Mouse (Mus musculus) embryonic facial prominence, embryonic 13.5 days (tissue): ENCODE measurements at regions not wholly inside any gene's neighbourhood (a gene's known extent, or its start where the extent isn't known, plus 50 kb on each side); places are given as distances from the start of the nearest gene placed in this dataset.

Source experiments
- ATAC-seq: fragments of 200-750 bp; cut with Nextera tagmentation; 2 replicates; pipeline ENCODE4 v1.8.0; 2017; ENCODE audit warnings: low read depth; ENCODE audit not compliant: insufficient number of reproducible peaks, insufficient read depth, low FRiP score, low TSS enrichment
- H3K27ac ChIP-seq: fragments of 300-500 bp; sonication (generic); 2 replicates; pipeline ENCODE4 v1.5.1; 2015; ENCODE audit warnings: moderate library complexity, mild to moderate bottlenecking, inconsistent platforms
- H3K27me3 ChIP-seq: fragments of 300-500 bp; sonication (generic); 2 replicates; pipeline ENCODE4 v1.6.1; 2015; ENCODE audit warnings: mild to moderate bottlenecking, inconsistent platforms
- H3K36me3 ChIP-seq: fragments of 300-500 bp; sonication (generic); 2 replicates; pipeline ENCODE4 v1.6.1; 2015; ENCODE audit warnings: mild to moderate bottlenecking, inconsistent platforms
- H3K4me1 ChIP-seq: fragments of 300-500 bp; sonication (generic); 2 replicates; pipeline ENCODE4 v1.6.1; 2015; ENCODE audit warnings: inconsistent platforms
- H3K4me2 ChIP-seq: fragments of 300-500 bp; sonication (generic); 2 replicates; pipeline ENCODE4 v1.6.1; 2015; ENCODE audit warnings: moderate library complexity, mild to moderate bottlenecking, inconsistent platforms
- H3K4me3 ChIP-seq: fragments of 300-500 bp; sonication (generic); 2 replicates; pipeline ENCODE4 v1.5.1; 2015; ENCODE audit warnings: mild to moderate bottlenecking, inconsistent platforms
- H3K9ac ChIP-seq: fragments of 300-500 bp; sonication (generic); 2 replicates; pipeline ENCODE4 v1.6.1; 2015; ENCODE audit warnings: mild to moderate bottlenecking, inconsistent platforms
- H3K9me3 ChIP-seq: fragments of 300-500 bp; sonication (generic); 2 replicates; pipeline ENCODE4 v1.6.1; 2016; ENCODE audit warnings: inconsistent platforms
- WGBS: fragments of 180-500 bp; shearing (Covaris S2); methylation state at CpG from one replicate; pipeline ENCODE4 v1.1.7; 2015; ENCODE audit warnings: mixed read lengths; 5-methylcytosine and 5-hydroxymethylcytosine counted together

DNA sequence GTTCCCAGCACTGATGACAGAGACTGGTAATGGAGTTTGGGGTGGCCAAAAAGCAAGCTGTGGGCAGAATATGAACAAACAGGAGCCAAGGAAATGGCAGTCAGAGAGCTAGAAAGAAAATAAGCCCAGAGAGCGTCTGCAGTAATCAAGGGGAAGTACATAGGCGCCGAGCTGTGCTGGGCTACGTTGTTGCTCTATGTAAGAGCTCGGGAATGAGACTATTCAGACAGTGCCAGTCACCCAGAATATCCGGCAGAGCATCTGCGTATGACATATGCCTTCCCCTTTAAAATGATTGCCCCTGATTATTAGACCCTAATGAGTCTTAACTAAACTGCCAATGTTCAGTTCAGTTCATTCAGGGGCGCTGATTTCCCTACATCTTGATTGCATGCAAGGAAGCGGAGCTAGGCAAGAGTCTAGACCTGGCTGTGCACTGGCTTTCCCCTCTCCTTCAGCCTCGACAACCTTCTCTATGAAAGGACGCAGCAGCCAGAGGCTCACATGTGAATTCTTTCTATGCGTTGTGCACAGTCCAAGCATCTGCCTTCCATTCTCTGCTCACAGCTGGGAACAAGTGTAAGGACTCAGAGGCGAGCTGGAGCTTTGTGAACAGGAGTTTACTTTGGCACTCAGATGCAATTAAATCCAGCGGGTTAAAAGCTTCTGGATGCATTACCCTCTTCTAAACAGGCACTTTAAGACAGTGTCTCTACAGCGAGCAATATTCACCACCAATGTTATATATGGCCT is 125.7 kb upstream of the Gdf10 start:
- Histone ChIP-seq H3K4me1 (peaks cover 22% of the 10 kb centered on the region), H3K27ac (0 out of 2 replicates have a peak overlapping the region, but pooled peaks have one; percentile 51), H3K4me3 (no peak overlapping the region), H3K9me3 (no peaks in the 10 kb centered on the region), H3K9ac (no peak overlapping the region), H3K4me2 (no peak overlapping the region), H3K36me3 (no peaks in the 10 kb centered on the region), H3K27me3 (peaks cover 12% of the 10 kb centered on the region; the same call in 1 of the 2 replicates)
- no peak for ATAC-seq
- WGBS: 47% methylated on average over 15 of the region's 15 CpGs

DNA sequence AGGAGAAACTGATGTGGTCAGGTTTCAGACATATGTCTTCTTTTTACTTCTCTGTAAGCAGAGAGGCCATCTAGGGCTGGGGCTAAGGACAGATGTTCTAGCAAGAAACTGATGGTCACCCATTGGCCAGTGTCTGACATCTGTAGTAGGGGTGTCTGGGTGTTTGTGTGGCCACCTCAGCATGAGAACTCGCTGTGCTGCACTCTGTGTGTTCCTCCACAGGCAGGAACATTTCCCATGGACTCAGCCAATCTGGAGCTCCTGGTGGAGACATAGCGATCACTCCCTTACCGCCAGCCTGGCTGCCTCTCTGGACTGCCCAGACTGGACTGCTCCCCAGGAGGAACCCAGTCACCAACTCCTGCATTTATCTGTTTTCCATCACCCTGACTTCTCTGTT is 119.1 kb upstream of the Gdf10 start:
- no peak overlapping the region for H3K4me2 ChIP-seq
- H3K27ac ChIP-seq: no peak overlapping the region
- WGBS: 87% methylated on average over 3 of the region's 3 CpGs
- no peaks in the 10 kb centered on the region for H3K36me3 ChIP-seq
- no peak overlapping the region for H3K4me3 ChIP-seq
- H3K27me3 ChIP-seq: no peaks in the 10 kb centered on the region
- peaks cover 27% of the 10 kb centered on the region for H3K4me1 ChIP-seq
- no peak overlapping the region for H3K9ac ChIP-seq
- no peaks in the 10 kb centered on the region for H3K9me3 ChIP-seq
- ATAC-seq: no peak

DNA sequence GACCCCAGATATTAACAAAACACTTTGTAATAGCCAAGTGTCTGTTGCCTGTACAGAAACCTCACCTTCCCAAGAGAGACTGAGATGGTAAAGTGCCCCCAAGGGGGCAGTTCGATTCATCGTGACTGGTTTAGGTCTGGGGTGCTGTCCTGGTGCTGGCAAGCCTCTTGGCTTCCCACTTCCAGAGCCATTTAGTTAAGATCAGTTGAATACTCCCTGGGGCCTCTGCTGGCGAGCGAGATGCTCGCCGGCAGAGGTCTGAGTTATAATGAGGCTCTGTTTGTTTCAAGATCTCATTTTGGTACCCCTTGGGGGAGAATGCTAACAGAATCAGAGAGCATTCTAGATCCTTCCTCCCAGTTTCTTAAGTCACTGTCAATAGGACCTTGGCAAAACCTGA is 118.7 kb upstream of the Gdf10 start:
- Histone ChIP-seq H3K4me3 (no peak overlapping the region), H3K36me3 (no peaks in the 10 kb centered on the region), H3K9ac (no peak overlapping the region), H3K4me2 (no peak overlapping the region), H3K27me3 (no peaks in the 10 kb centered on the region), H3K9me3 (no peaks in the 10 kb centered on the region), H3K27ac (no peak overlapping the region), H3K4me1 (peaks cover 28% of the 10 kb centered on the region)
- WGBS: 50% methylated on average over 6 of the region's 6 CpGs
- no peak for ATAC-seq

DNA sequence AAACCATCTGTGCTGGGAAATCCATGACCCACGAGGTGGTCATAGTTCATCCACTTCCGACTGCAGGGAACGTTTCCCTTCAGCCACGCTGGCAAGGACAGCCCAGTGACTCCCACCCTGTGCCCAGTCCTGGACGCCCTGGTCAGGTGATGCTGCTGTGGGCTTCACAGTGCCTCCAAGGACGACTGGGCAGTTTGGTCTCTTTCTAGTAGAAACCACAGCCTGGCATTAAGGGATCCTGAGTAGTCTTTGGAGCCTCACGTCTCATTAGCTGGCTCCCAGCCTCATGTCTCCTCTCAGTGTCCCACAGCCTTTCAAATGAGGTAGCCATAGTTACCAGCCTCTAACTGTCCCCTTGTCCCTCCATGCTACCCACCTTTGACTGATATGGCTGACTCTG is 116.2 kb upstream of the Gdf10 start:
- H3K9ac ChIP-seq: no peak overlapping the region
- H3K27ac ChIP-seq: no peak overlapping the region
- 67% methylated on average over 7 of the region's 7 CpGs for WGBS
- H3K36me3 ChIP-seq: no peaks in the 10 kb centered on the region
- no peaks in the 10 kb centered on the region for H3K27me3 ChIP-seq
- no peak overlapping the region for H3K4me2 ChIP-seq
- peaks cover 32% of the 10 kb centered on the region for H3K4me1 ChIP-seq
- no peak for ATAC-seq
- H3K9me3 ChIP-seq: no peaks in the 10 kb centered on the region
- H3K4me3 ChIP-seq: no peak overlapping the region

DNA sequence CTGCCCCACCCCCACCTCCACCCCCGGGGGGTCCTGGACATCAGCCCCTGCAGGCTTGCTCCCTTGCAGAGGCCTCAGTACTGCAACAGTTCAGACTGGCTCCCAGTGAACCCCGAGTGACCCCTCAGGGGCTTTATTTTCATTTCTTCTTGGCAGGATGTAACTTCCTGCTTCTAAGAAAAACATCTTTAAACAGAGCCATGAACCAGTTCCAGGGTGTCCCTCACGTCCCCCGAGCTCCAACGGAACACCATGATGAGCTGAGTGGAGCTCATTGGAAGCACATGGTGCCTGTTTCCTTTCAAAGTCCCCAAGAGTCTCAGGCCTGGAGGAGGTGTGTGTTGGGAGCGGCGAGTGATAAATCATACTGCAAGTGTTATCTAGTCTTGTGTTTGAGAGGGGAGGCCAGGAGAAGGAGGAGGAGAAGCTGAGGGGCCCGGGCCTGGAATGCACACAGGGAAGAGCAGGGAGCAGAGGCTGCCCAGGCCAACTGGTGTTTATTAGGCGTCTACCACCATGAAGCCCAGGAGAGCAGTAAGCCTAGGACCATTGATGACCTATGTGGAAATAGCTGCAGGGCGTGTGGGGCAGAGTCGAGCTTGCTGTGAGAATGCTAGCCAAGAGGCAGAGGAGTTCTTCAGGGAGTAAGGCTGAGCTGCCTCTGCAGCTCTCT is 114.7 kb upstream of the Gdf10 start:
- H3K27me3 ChIP-seq: no peaks in the 10 kb centered on the region
- H3K4me3 ChIP-seq: no peak overlapping the region
- H3K27ac ChIP-seq: peak overlapping the region; percentile 34
- H3K9ac ChIP-seq: no peak overlapping the region
- H3K4me2 ChIP-seq: no peak overlapping the region
- no peaks in the 10 kb centered on the region for H3K36me3 ChIP-seq
- H3K4me1 ChIP-seq: peaks cover 33% of the 10 kb centered on the region
- WGBS: 28% methylated on average over 11 of the region's 11 CpGs
- H3K9me3 ChIP-seq: no peaks in the 10 kb centered on the region
- ATAC-seq: no peak

DNA sequence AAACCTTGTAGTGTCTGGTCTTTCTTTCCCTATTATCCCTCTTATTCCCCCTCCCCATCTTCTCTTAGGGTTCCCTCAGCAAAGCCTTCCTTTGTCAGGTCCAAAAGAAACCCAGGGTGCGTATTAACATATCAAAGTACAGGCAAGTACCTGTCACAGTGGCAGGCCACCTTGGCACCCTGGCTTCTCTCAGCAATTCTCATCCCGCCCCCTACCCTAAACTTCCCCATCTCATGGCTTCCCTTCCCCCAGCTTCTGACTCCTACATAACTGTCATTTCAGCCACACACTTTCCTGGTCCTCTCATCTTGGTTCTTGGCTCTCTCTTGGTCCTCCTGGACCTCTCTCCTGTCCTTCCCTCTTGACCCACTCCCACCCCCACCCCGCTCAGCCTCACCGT is 112.8 kb upstream of the Gdf10 start:
- 74% methylated on average over 4 of the region's 4 CpGs for WGBS
- no peak for ATAC-seq
- Histone ChIP-seq H3K4me1 (peaks cover 27% of the 10 kb centered on the region), H3K9ac (no peak overlapping the region), H3K27me3 (no peaks in the 10 kb centered on the region), H3K9me3 (no peaks in the 10 kb centered on the region), H3K36me3 (no peaks in the 10 kb centered on the region), H3K27ac (no peak overlapping the region), H3K4me2 (no peak overlapping the region), H3K4me3 (no peak overlapping the region)

DNA sequence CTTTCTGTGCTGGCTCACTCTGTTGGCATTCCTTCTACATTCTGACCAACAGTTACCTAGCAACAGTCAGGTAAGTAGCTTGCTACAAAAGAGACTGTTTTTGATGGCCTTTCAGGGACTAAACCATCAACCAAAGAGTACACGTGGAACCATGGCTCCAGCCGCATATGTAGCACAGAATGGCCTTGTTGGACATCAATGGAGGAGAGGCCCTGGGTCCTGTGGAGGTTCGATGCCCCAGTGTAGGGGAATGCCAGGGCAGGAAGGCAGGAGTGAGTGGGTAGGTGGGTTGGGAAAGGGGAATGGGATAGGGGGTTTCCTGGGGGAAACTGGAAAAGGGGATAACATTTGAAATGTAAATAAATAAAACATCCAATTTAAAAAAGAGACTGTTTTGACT is 112.1 kb upstream of the Gdf10 start:
- no peaks in the 10 kb centered on the region for H3K27me3 ChIP-seq
- H3K4me2 ChIP-seq: no peak overlapping the region
- no peak overlapping the region for H3K27ac ChIP-seq
- WGBS: 57% methylated on average over 3 of the region's 3 CpGs
- no peak overlapping the region for H3K4me3 ChIP-seq
- H3K36me3 ChIP-seq: no peaks in the 10 kb centered on the region
- no peak for ATAC-seq
- peaks cover 27% of the 10 kb centered on the region for H3K4me1 ChIP-seq
- no peaks in the 10 kb centered on the region for H3K9me3 ChIP-seq
- no peak overlapping the region for H3K9ac ChIP-seq

DNA sequence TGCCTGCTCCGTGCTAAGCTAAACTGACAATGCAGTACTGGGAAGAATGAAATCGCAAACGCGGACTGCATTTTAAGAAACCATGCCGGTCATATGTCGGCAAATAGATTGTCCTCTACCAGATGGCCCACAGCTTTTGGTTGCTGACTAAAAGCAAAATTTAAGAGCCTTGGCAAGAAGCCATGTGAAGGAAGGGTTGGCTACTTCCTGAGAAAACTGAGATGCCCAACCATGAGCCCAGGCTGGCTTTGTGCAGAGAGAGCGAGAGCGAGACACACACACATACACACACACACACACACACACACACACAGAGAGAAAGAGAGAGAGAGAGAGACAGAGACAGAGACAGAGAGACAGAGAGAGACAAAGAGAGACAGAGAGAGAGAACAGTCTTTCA is 111.1 kb upstream of the Gdf10 start:
- H3K4me3 ChIP-seq: no peak overlapping the region
- H3K27ac ChIP-seq: no peak overlapping the region
- H3K27me3 ChIP-seq: no peaks in the 10 kb centered on the region
- peaks cover 27% of the 10 kb centered on the region for H3K4me1 ChIP-seq
- no peak for ATAC-seq
- H3K9me3 ChIP-seq: no peaks in the 10 kb centered on the region
- no peak overlapping the region for H3K9ac ChIP-seq
- H3K36me3 ChIP-seq: no peaks in the 10 kb centered on the region
- 70% methylated on average over 8 of the region's 8 CpGs for WGBS
- H3K4me2 ChIP-seq: no peak overlapping the region

DNA sequence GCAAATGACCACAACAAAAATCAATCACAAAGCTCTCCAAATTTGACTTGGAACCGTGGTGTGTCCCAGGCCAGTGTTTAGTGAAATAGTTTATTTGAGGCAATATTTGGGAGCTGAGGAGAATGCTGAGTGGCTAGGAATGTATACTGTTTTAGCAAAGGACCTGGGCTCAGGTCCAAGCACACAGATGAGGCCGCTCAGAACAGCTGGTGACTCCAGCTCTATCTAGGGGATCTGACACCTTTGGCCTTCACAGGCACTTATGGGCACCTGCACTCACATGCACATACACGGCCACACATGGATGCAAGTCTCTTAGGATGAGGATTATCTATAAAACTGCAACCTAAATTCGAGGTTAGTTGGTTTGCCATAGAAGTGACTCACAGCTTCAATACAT is 110.6 kb upstream of the Gdf10 start:
- H3K4me3 ChIP-seq: no peak overlapping the region
- no peak overlapping the region for H3K9ac ChIP-seq
- H3K36me3 ChIP-seq: no peaks in the 10 kb centered on the region
- 71% methylated on average over 4 of the region's 4 CpGs for WGBS
- ATAC-seq: no peak
- H3K9me3 ChIP-seq: no peaks in the 10 kb centered on the region
- no peaks in the 10 kb centered on the region for H3K27me3 ChIP-seq
- peaks cover 22% of the 10 kb centered on the region for H3K4me1 ChIP-seq
- no peak overlapping the region for H3K4me2 ChIP-seq
- H3K27ac ChIP-seq: no peak overlapping the region

DNA sequence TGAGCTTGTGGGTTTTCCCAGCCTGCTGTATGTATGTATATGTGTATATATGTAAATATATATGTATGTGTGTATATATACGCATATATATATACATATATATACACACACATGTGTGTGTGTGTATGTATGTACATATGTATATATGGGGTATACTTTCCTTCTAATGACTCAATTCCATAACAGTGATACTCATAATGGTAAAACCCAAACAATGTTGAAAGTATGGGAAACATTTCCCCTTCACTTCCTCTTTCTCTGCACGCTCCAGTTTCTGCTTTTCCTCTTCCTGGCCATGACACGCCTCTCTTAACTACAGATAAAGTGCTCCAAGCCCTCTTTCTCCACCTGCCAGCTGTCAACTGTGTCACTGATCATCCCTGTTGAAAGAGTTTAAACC is 110.1 kb upstream of the Gdf10 start:
- Histone ChIP-seq H3K27me3 (no peaks in the 10 kb centered on the region), H3K4me3 (no peak overlapping the region), H3K4me2 (no peak overlapping the region), H3K9ac (no peak overlapping the region), H3K4me1 (peaks cover 17% of the 10 kb centered on the region), H3K9me3 (no peaks in the 10 kb centered on the region), H3K27ac (no peak overlapping the region), H3K36me3 (no peaks in the 10 kb centered on the region)
- no peak for ATAC-seq
- WGBS: 83% methylated on average over 3 of the region's 3 CpGs

DNA sequence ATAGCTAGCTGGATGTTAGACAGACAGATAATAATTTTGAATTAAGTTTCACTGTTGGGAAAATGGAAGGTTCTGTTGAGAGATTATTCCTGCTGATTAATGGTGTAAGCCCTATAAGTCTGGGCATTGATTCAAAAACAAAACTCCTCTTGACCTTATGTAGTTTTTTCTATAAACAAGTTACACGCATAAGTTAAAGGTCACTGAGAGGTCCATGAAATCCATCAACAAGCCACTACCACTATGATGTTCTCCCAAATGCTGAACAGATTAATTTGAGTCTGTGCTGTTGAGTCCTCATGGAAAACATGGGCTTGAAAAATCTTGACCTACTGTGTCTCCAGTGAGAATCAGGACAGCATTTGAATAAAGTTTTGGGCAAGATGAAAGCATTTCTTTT is 109.3 kb upstream of the Gdf10 start:
- Histone ChIP-seq H3K27me3 (no peaks in the 10 kb centered on the region), H3K9ac (no peak overlapping the region), H3K9me3 (no peaks in the 10 kb centered on the region), H3K4me1 (peaks cover 10% of the 10 kb centered on the region), H3K36me3 (no peaks in the 10 kb centered on the region), H3K4me2 (no peak overlapping the region), H3K27ac (no peak overlapping the region), H3K4me3 (no peak overlapping the region)
- WGBS: 75% methylated on average over 1 of the region's 1 CpGs
- ATAC-seq: no peak

DNA sequence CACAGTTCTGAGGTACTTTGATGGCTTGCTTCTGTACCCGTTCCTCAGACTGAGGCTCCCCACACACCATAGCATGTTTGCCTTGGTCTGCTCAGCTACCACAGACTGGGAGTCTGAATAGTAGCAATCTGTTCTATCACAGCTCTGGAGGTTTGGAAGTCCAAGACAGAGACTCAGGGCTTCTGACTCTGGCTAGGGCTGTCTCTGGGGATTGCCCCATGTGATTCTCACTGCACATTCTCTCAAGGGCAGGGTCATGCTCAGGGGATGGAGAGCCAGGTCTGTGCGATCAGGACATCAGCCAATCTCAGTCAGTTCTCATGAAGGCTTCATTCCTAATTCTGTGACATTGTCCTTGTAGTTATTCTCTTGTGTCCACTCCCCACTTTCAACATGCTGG is 108.8 kb upstream of the Gdf10 start:
- Histone ChIP-seq H3K9ac (no peak overlapping the region), H3K36me3 (no peaks in the 10 kb centered on the region), H3K27ac (no peak overlapping the region), H3K9me3 (no peaks in the 10 kb centered on the region), H3K4me3 (no peak overlapping the region), H3K4me1 (peaks cover 8% of the 10 kb centered on the region; the same call in 1 of the 2 replicates), H3K27me3 (no peaks in the 10 kb centered on the region), H3K4me2 (no peak overlapping the region)
- 86% methylated on average over 2 of the region's 2 CpGs for WGBS
- ATAC-seq: no peak
